Mouse (Mus musculus) testis, postnatal 14 days (tissue): ENCODE data around the gene Ccdc167.

Source experiments
- DNase-seq: peaks from one replicate; pipeline ENCODE4 v3.0.0; 2021; ENCODE audit warnings: low spot score

Gene Ccdc167

GRCm38 (mm10) chr17:29684275-29684674 lies 32.6 kb downstream of the Ccdc167 start:
- no peak for DNase-seq

DNA sequence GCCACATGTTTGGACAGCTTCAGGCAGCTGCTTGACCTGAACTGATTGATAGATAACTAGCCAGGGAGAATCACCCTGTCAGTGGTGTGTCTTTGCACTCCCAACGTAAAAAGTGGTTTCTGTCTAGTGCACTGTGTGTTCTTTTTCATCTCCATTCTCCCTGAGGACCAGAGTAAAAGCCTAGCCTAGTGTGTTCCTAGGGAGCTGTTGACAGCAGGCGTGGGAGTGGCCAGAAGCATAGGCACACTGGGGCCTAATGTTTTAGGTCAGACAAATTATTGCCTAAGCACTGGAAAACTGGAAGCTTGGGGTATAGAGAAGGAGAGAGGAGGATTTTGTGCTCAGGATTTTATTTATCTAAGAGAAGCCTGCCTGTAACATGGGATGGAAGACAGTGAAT lies 33.7 kb downstream of the Ccdc167 start:
- DNase-seq, result no peak

- DNase-seq, result no peak
These were observed 34.6 kb downstream of the Ccdc167 start for GRCm38 (mm10) chr17:29682261-29682660.

- no peak for DNase-seq
These were observed 35.2 kb downstream of the Ccdc167 start for GRCm38 (mm10) chr17:29681669-29682068.

DNA sequence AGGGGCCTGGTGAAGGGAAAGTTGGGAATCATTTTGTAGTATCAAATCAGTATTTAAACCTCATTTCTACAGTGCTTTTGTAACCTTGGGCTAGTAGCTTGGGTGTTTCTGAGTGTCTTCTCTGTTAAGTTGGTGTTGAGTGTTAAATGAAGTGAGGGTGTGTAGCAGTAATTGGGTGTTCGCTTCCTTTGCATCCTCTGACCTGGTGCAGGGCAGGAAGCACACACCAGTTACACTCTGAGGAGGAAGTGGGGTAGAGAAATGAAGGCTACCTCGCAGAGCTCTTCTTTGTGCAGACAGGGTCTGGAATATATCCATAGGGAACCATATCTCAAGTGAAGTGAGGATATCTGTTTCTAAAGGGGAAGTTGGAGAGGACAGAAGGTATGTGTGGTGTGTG lies 35.9 kb downstream of the Ccdc167 start:
- no peak for DNase-seq

DNA sequence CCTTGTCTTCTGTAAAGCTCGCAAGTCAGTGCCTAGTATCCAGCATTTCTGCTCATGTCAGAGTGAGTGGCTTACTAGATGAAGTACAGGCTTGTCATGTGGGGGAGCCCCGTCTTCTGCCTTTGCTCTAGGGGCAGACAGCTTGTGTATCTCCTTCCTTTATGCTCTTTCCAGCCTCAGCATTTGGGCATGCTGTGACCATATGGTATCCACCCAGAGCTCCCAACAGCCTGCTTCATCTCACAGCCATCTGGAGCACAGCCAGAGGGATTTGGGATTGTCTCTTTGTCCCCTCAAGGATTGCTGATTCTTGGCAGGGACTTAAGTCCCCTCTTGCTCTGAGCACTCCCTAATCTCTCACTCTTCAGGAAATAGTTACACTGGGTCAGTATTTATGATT lies 36.7 kb downstream of the Ccdc167 start:
- no peak for DNase-seq

DNA sequence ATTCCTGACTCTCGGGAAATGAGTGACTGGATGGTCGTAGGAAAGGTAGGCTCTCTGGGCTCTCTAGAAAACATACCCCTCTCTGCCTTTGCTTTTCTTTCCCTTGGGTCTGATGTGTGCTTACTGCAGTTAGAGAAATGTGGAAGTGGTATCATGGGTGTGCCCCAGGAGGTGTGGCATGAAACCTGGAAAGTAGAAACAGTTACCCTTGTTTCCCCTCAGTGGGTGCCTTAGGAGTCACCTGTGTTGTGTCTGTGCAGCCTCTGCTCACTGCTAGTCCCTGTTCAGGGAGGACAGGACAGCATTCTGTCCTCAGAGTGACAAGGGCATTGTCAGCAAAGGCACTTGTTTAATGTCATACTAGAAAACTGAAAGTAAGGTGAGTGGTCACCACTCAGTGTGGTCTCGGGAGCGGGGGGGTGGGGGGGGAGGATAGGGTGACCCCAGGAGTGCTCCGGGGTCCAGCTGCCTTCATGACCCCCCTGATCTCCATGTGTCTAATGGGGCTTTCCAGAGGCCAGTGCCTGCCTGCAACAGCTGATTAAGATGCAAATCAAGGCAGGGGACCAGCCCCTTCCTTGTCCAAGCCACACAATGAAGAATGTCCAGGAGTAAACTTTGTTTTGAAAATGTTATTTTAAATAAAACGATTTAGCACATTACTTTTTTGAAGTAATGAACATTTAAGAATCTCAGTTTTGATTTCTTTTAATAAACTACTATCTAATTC lies 37.6 kb downstream of the Ccdc167 start:
- DNase-seq, result no peak

GRCm38 (mm10) chr17:29678526-29678925 lies 38.3 kb downstream of the Ccdc167 start:
- no peak for DNase-seq

DNA sequence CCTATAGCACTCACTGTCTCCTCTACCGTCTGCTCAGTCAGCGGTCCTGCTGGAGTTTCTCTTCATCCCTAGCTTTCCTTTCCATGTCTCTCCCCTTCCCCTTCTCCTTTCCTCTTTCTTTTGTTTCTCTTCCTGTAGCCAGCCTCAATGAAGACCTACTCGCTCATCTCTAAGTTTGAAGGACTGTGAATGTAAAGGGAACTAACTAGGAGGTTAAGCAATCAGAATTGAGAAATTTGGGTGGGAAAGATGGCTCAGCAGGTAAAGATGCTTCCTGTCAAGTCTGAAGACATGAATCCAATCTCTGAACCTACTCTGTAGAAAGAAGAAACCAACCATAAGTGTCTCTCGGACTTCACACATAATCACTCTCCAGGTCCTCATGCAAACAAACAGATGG lies 43.5 kb downstream of the Ccdc167 start:
- DNase-seq, result no peak

GRCm38 (mm10) chr17:29671021-29671420 lies 45.8 kb downstream of the Ccdc167 start:
- no peak for DNase-seq

DNA sequence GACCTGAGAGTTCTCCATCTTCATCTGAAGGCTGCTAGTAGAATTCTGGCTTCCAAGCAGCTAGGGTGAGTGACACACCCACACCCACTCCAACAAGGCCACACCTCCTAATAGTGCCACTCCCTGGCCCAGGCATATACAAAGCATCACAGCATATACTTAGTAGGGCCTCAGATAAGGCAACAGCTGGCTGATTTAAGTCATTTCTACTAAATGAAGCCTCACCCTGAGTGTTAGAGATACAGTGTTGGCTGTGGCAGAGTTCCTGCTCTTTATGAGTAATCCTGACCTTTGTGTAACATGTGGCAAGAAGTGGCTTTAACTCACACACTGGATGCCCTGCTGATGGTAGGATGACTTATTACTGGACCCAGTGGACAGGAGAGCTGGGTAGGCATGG lies 46.9 kb downstream of the Ccdc167 start:
- DNase-seq, result no peak

GRCm38 (mm10) chr17:29669030-29669429 lies 47.8 kb downstream of the Ccdc167 start:
- DNase-seq, result no peak

DNA sequence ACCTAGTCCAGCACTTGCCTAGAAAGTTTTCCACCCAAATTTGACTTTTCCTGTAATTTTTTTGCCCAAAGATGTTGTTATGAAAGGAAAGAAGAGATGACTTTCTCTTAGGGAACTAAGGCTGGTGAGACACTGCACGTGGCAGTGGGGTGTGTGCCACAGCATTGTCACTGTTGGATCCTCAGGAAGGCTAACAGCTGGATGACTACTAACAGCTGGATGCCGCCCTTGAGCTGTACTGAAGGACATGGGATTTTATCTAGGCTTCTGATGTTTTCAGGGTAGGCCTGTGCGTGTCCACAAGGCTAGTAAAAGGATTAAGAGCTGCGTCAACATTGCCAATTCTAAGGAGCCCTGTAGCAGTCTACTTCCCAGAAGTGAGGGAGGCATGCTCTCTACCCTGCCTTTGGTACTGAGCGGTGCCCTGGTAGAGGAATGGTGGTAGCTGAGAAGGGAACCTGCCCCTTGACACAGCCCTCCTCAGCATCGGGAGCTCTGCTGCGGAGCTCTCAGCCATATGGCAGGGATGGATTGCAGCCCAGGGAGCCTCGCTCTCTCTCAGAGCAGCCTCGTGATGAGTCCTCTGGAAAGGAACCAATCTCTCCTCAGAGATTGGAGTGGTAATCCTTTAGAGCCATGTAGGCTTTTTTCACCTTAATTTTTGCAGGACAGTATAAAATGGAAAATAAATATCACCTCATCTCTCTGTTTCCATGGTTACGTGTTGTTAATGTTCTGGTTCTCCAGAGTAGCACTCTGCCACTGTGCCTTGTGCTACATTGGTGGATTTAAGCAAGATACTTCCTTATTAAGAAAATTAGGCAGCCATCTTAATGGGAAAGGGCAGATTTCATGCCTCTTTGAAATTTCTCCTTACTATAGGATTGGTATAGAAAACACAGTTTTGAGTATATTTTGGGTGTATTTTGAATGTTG lies 48.5 kb downstream of the Ccdc167 start:
- no peak for DNase-seq

- no peak for DNase-seq
These were observed 54.7 kb downstream of the Ccdc167 start for GRCm38 (mm10) chr17:29662145-29662544.

- DNase-seq, result no peak
These were observed 56.0 kb downstream of the Ccdc167 start for GRCm38 (mm10) chr17:29660762-29661391.

GRCm38 (mm10) chr17:29660076-29660761 lies 56.6 kb downstream of the Ccdc167 start, which contains the start of gene Cmtr1:
TSS of gene Cmtr1 (plus strand) at chr17:29660595.
- peak; percentile 93 for DNase-seq

GRCm38 (mm10) chr17:29658249-29658648 lies 58.6 kb downstream of the Ccdc167 start:
- no peak for DNase-seq

GRCm38 (mm10) chr17:29642219-29642618 lies 74.6 kb downstream of the Ccdc167 start:
- no peak for DNase-seq

DNA sequence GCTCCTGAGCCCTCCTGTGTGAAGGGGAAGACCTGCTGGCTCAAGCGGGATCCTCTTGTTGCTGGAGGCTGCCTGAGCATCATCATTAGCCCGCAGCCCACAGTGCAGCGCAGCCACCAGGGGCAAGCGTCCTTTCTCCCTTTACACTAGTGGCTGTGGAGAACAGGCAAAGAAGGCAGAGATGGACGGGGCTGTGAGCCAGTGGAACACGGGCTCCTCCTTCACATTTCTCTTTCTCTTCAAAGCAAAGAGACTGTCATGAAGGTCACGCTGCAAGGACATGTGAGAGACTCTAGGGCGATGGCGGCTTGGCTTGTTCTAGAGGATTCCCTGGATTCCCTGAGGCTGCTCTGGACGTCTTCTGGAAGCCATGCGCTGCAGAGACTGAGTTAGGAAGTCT lies 75.9 kb downstream of the Ccdc167 start:
- no peak for DNase-seq

GRCm38 (mm10) chr17:29637895-29638294 lies 78.9 kb downstream of the Ccdc167 start:
- no peak for DNase-seq

GRCm38 (mm10) chr17:29637377-29637776 lies 79.5 kb downstream of the Ccdc167 start:
- no peak for DNase-seq
